Mouse (Mus musculus) spleen, postnatal 36 days (tissue): ENCODE data around the gene Trim25.
"Not testable (repeated sequence)": the region's sequence is repeated elsewhere in the genome, so short reads cannot be mapped to it uniquely, and the experiment has no call there.

Experiments
- DNase-seq, 2 experiments: peaks; one replicate each; pipeline ENCODE4 v3.0.0; 2022; ENCODE audit warnings: low spot score in 2 of 2, mixed read lengths in 1 of 2

Gene Trim25

GRCm38 (mm10) chr11:88994492-88994891 is 4.7 kb upstream of the Trim25 start:
- no peak for DNase-seq

- no peak for DNase-seq
Measured at GRCm38 (mm10) chr11:88995616-88996015, 3.6 kb upstream of the Trim25 start.

- no peak for DNase-seq
Measured at GRCm38 (mm10) chr11:88996427-88996826, 2.7 kb upstream of the Trim25 start.

GRCm38 (mm10) chr11:88997343-88997742 is 1.8 kb upstream of the Trim25 start:
- DNase-seq, result not testable (repeated sequence)

GRCm38 (mm10) chr11:88998406-88998805 is 770 bp upstream of the Trim25 start:
- no peak for DNase-seq

GRCm38 (mm10) chr11:88999723-89000526 is 749 bp downstream of the Trim25 start:
- DNase-seq, result no peak

- DNase-seq, result no peak
Measured at GRCm38 (mm10) chr11:89000527-89000819, 1.3 kb downstream of the Trim25 start.

GRCm38 (mm10) chr11:89001569-89001968 is 2.4 kb downstream of the Trim25 start:
- DNase-seq, result no peak

- DNase-seq, result no peak
Measured at GRCm38 (mm10) chr11:89002068-89002467, 2.9 kb downstream of the Trim25 start.

GRCm38 (mm10) chr11:89002621-89003020 is 3.4 kb downstream of the Trim25 start:
- no peak for DNase-seq

- no peak for DNase-seq
Measured at GRCm38 (mm10) chr11:89003078-89003477, 3.9 kb downstream of the Trim25 start.

- no peak for DNase-seq
Measured at GRCm38 (mm10) chr11:89003726-89004125, 4.5 kb downstream of the Trim25 start.

GRCm38 (mm10) chr11:89005473-89005872 is 6.3 kb downstream of the Trim25 start:
- no peak for DNase-seq

- DNase-seq, result no peak
Measured at GRCm38 (mm10) chr11:89006404-89006803, 7.2 kb downstream of the Trim25 start.

GRCm38 (mm10) chr11:89007582-89007981 is 8.4 kb downstream of the Trim25 start:
- no peak for DNase-seq

- no peak for DNase-seq
Measured at GRCm38 (mm10) chr11:89009066-89009465, 9.9 kb downstream of the Trim25 start.

GRCm38 (mm10) chr11:89009496-89009895 is 10.3 kb downstream of the Trim25 start:
- DNase-seq, result no peak

- DNase-seq, result no peak
Measured at GRCm38 (mm10) chr11:89012241-89012640, 13.1 kb downstream of the Trim25 start.

GRCm38 (mm10) chr11:89017514-89018182 is 18.5 kb downstream of the Trim25 start:
- DNase-seq, result no peak

- DNase-seq, result no peak
Measured at GRCm38 (mm10) chr11:89020681-89021305, 21.6 kb downstream of the Trim25 start.

GRCm38 (mm10) chr11:89021687-89022086 is 22.5 kb downstream of the Trim25 start:
- no peak for DNase-seq

GRCm38 (mm10) chr11:89022120-89022731 is 23.1 kb downstream of the Trim25 start:
- peak in 1 of 2 experiments; percentile 37 for DNase-seq
